Mouse (Mus musculus) liver, embryonic 14.5 days (tissue): ENCODE measurements around the gene Nelfa. TPM values are rescaled to one million over a fixed set of nuclear protein-coding genes. Genes with fewer than 3 reads are reported as not detected.
"Not testable (repeated sequence)": the region's sequence is repeated elsewhere in the genome, so short reads cannot be mapped to it uniquely, and the experiment has no call there.

Source experiments
- ATAC-seq: fragments of 200-750 bp; cut with Nextera tagmentation; 2 replicates; pipeline ENCODE4 v1.8.0; 2017; ENCODE audit warnings: moderate number of reproducible peaks, mild to moderate bottlenecking, moderate library complexity; ENCODE audit not compliant: insufficient read depth
- DNase-seq, 3 experiments: peaks; one replicate each; pipeline ENCODE4 v3.0.0-alpha.2; 2012 to 2013; ENCODE audit warnings: low read depth in 3 of 3, low spot score in 3 of 3
- H3K27ac ChIP-seq: fragments of 300-500 bp; sonication (generic); 2 replicates; pipeline ENCODE4 v1.5.1; 2014; ENCODE audit warnings: moderate library complexity, mild to moderate bottlenecking, control low read depth, inconsistent platforms
- H3K27me3 ChIP-seq: fragments of 300-500 bp; sonication (generic); 2 replicates; pipeline ENCODE4 v1.6.1; 2014; ENCODE audit warnings: mild to moderate bottlenecking, low read length, moderate library complexity; ENCODE audit not compliant: control insufficient read depth, insufficient read depth
- H3K36me3 ChIP-seq: fragments of 300-500 bp; sonication (generic); replicated peaks from 2 replicates; pipeline ENCODE4 v1.6.1; 2014; ENCODE audit warnings: low read depth; ENCODE audit not compliant: control insufficient read depth, insufficient read depth
- H3K4me1 ChIP-seq, 2 experiments: fragments of 200-500 bp in 1 of 2; fragments of 300-500 bp in 1 of 2; sonication (generic) in 1 of 2; replicated peaks; 2 replicates each; pipeline ENCODE4 v1.6.1; 2012 to 2014; ENCODE audit warnings: antibody characterized with exemption in 1 of 2, inconsistent platforms in 1 of 2, low read length in 1 of 2; ENCODE audit not compliant: control insufficient read depth in 2 of 2, insufficient read depth in 2 of 2
- H3K4me2 ChIP-seq: fragments of 300-500 bp; sonication (generic); 2 replicates; pipeline ENCODE4 v1.6.1; 2014; ENCODE audit warnings: low read depth, mild to moderate bottlenecking, control low read depth, moderate library complexity
- H3K4me3 ChIP-seq, 2 experiments: fragments of 200-500 bp in 1 of 2; fragments of 300-500 bp in 1 of 2; sonication (generic) in 1 of 2; 2 replicates each; pipeline ENCODE4 v1.5.1; 2012 to 2014; ENCODE audit warnings: low read depth in 2 of 2, low read length in 2 of 2, mild to moderate bottlenecking in 2 of 2, control low read depth in 1 of 2, inconsistent platforms in 1 of 2, moderate library complexity in 1 of 2; ENCODE audit not compliant: insufficient read depth in 1 of 2
- H3K9ac ChIP-seq: fragments of 300-500 bp; sonication (generic); replicated peaks from 2 replicates; pipeline ENCODE4 v1.6.1; 2014; ENCODE audit warnings: mild to moderate bottlenecking, control low read depth, moderate library complexity
- H3K9me3 ChIP-seq: fragments of 300-500 bp; sonication (generic); 2 replicates; pipeline ENCODE4 v1.6.1; 2016; ENCODE audit warnings: low read length, mixed read lengths; ENCODE audit not compliant: control insufficient read depth
- CTCF ChIP-seq: IDR thresholded peaks from 2 replicates; pipeline ENCODE4 v1.5.1; 2016; ENCODE audit warnings: antibody characterized with exemption, low read depth, control low read depth
- EP300 ChIP-seq: IDR thresholded peaks from 2 replicates; pipeline ENCODE4 v1.6.1; 2016; ENCODE audit warnings: antibody characterized with exemption, low read depth
- WGBS: fragments of 180-500 bp; shearing (Covaris S2); extraction: QIAGEN DNeasy Blood & Tissue Kit; methylation state at CpG from one replicate; pipeline ENCODE4 v1.1.7; 2014; ENCODE audit not compliant: insufficient replicate concordance; 5-methylcytosine and 5-hydroxymethylcytosine counted together
- polyA plus RNA-seq, 2 experiments: library from polyadenylated mRNA; depleted of rRNA in 1 of 2; stranded (reverse) in 1 of 2; unstranded in 1 of 2; fragments of >200 nt; fragmentation: Nextera tagmentation in 1 of 2; extraction: Ambion mirVana in 1 of 2; gene quantifications; 2 replicates each; pipeline versions ENCODE4 v1.2.1 to v1.2.3; 2012 to 2014

The Nelfa gene
- polyA plus RNA-seq, 2 experiments: 21.3 to 22.6 TPM

DNA sequence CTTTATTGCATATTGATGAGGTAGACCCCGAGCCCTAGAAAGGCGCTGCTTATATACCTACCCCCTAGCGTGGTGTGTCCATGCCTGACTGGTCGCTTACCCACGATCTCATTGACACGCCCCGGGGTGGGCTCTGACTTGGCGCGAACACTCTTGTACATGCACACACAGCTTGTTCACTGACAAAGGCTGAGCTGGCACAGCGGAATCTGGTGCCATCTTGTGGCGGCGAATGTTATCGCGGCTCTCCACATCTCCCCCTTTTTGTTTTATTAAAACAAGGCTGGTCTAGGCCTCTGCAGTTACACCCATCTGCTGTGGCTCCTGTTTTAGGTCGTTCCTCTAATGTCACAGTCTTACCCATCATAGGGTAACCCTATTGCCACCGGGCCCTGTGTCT is 10.8 kb upstream of the Nelfa start:
- H3K36me3 ChIP-seq, DNase-seq, H3K4me2 ChIP-seq, H3K9me3 ChIP-seq, H3K9ac ChIP-seq, H3K4me1 ChIP-seq, H3K27ac ChIP-seq, ATAC-seq, H3K27me3 ChIP-seq, H3K4me3 ChIP-seq: not testable (repeated sequence)
- peak; percentile 72 for TF ChIP-seq CTCF
- WGBS: 78% methylated on average over 16 of the region's 16 CpGs

DNA sequence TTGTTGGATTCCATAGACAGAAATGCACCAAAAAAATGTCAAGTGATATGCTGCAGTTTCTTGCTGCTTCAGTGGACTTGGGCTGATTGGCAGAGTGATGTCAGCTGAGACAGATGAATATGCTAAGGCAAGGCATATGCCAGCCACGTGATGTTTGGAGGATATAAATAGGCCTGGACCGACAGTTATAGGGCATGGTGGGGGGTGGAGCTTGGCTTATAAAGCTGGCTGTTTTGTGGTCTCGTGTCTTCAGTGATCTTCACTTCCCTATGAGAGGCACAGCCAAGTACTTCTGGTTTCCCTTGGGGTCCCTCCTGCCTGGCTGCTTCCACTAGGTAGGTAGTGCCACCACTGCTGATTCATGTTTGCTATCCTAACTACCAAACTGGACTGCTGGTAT is 2.2 kb upstream of the Nelfa start:
- no peak for ATAC-seq
- Histone ChIP-seq H3K27ac (no peak overlapping the region), H3K4me1 (peaks cover 20 to 21% of the 10 kb centered on the region in 2 experiments), H3K9me3 (peaks cover 3% of the 10 kb centered on the region), H3K4me2 (no peak overlapping the region), H3K27me3 (no peaks in the 10 kb centered on the region), H3K4me3 (no peak overlapping the region), H3K36me3 (no peaks in the 10 kb centered on the region), H3K9ac (no peak overlapping the region)
- 59% methylated on average over 3 of the region's 3 CpGs for WGBS
- TF ChIP-seq EP300 (no peak), CTCF (no peak)
- DNase-seq: no peak

GRCm38 (mm10) chr5:33937230-33937629 is 1.0 kb upstream of the Nelfa start:
- Histone ChIP-seq H3K36me3 (no peaks in the 10 kb centered on the region), H3K27me3 (no peaks in the 10 kb centered on the region), H3K9ac (peak overlapping the region; percentile 86), H3K4me2 (peak overlapping the region; percentile 93), H3K4me1 (peaks cover 21 to 22% of the 10 kb centered on the region in 2 experiments), H3K27ac (no peak overlapping the region), H3K9me3 (peaks cover 2% of the 10 kb centered on the region), H3K4me3 (peak overlapping the region in 1 of 2 experiments; percentile 82; a peak in 2 of 4 replicates)
- WGBS: 90% methylated on average over 2 of the region's 2 CpGs
- no peak for TF ChIP-seq CTCF
- no peak for TF ChIP-seq EP300
- ATAC-seq (no peak), DNase-seq (no peak)

DNA sequence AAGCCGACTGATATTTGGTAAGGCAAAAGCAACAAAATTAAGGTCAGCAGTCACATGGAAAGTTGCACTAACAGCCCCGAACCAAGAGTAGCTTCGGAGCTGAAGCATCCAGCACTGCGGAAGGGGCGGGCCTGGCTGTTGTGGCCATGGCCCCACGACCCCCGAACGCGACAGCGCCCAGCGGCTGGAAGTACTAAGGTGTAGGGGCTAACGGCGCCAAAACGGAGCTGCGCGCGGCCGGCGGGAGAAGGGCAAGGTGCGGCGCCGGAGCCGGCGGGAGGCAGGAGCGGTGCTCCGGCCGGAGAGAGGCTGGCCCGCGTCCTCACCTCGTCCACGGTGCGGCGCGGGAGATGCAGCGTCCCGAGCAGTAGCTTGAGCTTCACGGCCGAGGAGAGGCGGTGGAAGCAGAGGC is 507 bp downstream of the Nelfa start:
- no peak for DNase-seq
- Histone ChIP-seq H3K4me3 (peak overlapping the region; percentile 82 to 83), H3K27me3 (no peaks in the 10 kb centered on the region), H3K9me3 (no peaks in the 10 kb centered on the region; the same call in 1 of the 2 replicates), H3K36me3 (no peaks in the 10 kb centered on the region; the same call in 1 of the 2 replicates), H3K27ac (peak overlapping the region; percentile 76), H3K4me1 (peaks cover 21 to 22% of the 10 kb centered on the region in 2 experiments), H3K4me2 (peak overlapping the region; percentile 93), H3K9ac (peak overlapping the region; percentile 86)
- 1% methylated on average over 39 of the region's 39 CpGs for WGBS
- peak; percentile 63; the same call in 1 of the 2 replicates for ATAC-seq
- TF ChIP-seq CTCF: no peak
- TF ChIP-seq EP300: peak; percentile 10; the same call in 1 of the 2 replicates

GRCm38 (mm10) chr5:33934877-33935276 is 1.3 kb downstream of the Nelfa start:
- no peak for ATAC-seq
- Histone ChIP-seq H3K27me3 (no peaks in the 10 kb centered on the region), H3K4me3 (peak overlapping the region; percentile 82 to 83), H3K27ac (peak overlapping the region; percentile 40), H3K4me2 (peak overlapping the region; percentile 93), H3K9me3 (no peaks in the 10 kb centered on the region; the same call in 1 of the 2 replicates), H3K4me1 (peaks cover 21 to 22% of the 10 kb centered on the region in 2 experiments), H3K9ac (peak overlapping the region; percentile 52), H3K36me3 (peaks cover 6% of the 10 kb centered on the region)
- DNase-seq: no peak
- TF ChIP-seq EP300: no peak
- no peak for TF ChIP-seq CTCF
- WGBS: 42% methylated on average over 7 of the region's 7 CpGs
